Mouse (Mus musculus): Measurements from ENCODE around the gene Olfr1357.

GRCm38 (mm10) chr10:78589291-78589690, 28.6 kb downstream of the Olfr1357 start:
- no peak for TF ChIP-seq EP300 (optimal IDR thresholded peaks at IDR 0.05)
- TF ChIP-seq CTCF (IDR thresholded peaks at IDR 0.05; ENCODE audit: low read depth) = no peak

Data from stomach, postnatal 0 days (tissue).